Mouse (Mus musculus): ENCODE results near the gene Tead3. TPM values are rescaled to one million over a fixed set of nuclear protein-coding genes. Genes with fewer than 3 reads are reported as not detected.

Gene Tead3
- polyA plus RNA-seq (2012; rRNA removed) (2.0 and 2.2 TPM in 2 replicates), polyA plus RNA-seq (2014; fragmentation: Nextera tagmentation; extraction: Ambion mirVana) (0.52 and 0.63 TPM in 2 replicates)

DNA sequence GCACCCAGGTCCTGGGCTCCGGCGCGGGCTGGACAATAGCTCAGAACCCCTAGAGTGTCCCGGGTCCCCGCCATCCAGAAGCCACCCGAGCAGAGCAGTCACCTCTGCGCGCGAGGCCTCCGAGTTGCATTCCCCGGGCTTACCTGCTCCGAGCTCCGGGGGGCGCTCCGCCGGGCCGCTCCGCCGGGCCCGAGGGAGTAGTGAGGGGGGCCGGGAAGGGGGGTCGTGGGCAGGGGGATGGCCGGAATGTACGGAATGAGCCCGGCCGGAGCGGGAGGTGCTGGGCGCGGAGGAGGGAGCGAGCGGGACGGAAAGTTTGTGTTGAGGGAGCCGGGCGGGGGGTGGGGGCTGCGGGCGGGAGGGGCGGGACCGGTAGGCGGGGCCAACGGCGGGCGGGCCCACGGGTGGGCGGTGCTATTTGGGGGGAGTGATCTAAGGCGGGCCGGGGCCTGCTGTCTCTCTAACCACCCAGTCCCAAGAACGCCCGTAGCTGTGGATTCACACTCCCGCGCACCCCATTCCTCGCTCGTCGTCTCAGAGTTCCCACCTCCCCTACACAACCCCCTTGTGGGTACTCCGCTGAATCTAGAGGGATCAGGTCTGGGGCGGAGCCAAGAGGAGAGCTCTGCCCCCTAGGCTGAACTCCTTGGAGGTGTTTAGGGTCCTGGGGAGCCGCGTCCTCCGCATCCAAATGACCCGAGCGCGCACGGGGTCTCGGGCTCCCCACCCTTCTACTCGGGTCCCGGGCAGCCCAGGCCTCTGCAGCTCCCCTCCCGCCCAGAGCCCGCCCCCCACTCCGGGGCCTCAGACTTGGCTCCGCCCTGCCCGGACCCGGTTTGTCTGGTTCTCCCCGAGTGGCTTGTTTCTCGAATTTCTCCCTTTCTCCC is at the start of gene Tead3:
Tead3 (minus strand) TSS at position 352 of the 887 bp plus-strand sequence.
- Histone ChIP-seq H3K9me3 (ENCODE audit: control insufficient read depth, low read length) (no peaks in the 10 kb centered on the region), H3K4me1 (replicated peaks; ENCODE audit: control insufficient read depth in 2 of 2, insufficient read depth in 2 of 2, low read length in 1 of 2) (peaks cover 9 to 13% of the 10 kb centered on the region in 2 experiments), H3K27me3 (ENCODE audit: control insufficient read depth, insufficient read depth, low read length) (peaks cover 17% of the 10 kb centered on the region), H3K36me3 (replicated peaks; ENCODE audit: control insufficient read depth, insufficient read depth, low read depth) (no peaks in the 10 kb centered on the region), H3K9ac (replicated peaks) (peak within 1 kb of the TSS; percentile 59), H3K27ac (no peak within 1 kb of the TSS; the same call in 1 of the 2 replicates), H3K4me2 (ENCODE audit: low read depth) (peak within 1 kb of the TSS; percentile 91), H3K4me3 (ENCODE audit: insufficient read depth in 1 of 2, low read depth in 2 of 2, low read length in 2 of 2) (peak within 1 kb of the TSS; percentile 71 to 72)
- under 1% methylated on average over 71 of the region's 73 CpGs for WGBS (ENCODE audit: insufficient replicate concordance)
- ATAC-seq (ENCODE audit: insufficient read depth) (peak; percentile 74), DNase-seq (ENCODE audit: low read depth in 3 of 3, low spot score in 3 of 3) (no peak)
- 0 out of 2 replicates have a peak, but pooled peaks have one; percentile 16 for TF ChIP-seq CTCF (IDR thresholded peaks at IDR 0.05; ENCODE audit: low read depth)
- no peak for TF ChIP-seq EP300 (IDR thresholded peaks at IDR 0.05; ENCODE audit: low read depth)

GRCm38 (mm10) chr17:28394994-28395393 is 44.4 kb upstream of the Tead3 start:
- no peak for DNase-seq (ENCODE audit: low read depth in 3 of 3, low spot score in 3 of 3)
- Histone ChIP-seq H3K9ac (replicated peaks) (no peak overlapping the region), H3K4me2 (ENCODE audit: low read depth) (no peak overlapping the region), H3K36me3 (replicated peaks; ENCODE audit: control insufficient read depth, insufficient read depth, low read depth) (no peaks in the 10 kb centered on the region), H3K9me3 (ENCODE audit: control insufficient read depth, low read length) (no peaks in the 10 kb centered on the region), H3K27ac (no peak overlapping the region), H3K4me1 (replicated peaks; ENCODE audit: control insufficient read depth in 2 of 2, insufficient read depth in 2 of 2, low read length in 1 of 2) (0 out of 4 replicates have a peak, but pooled peaks cover 0 to 2% of the 10 kb centered on the region in 2 experiments), H3K27me3 (ENCODE audit: control insufficient read depth, insufficient read depth, low read length) (no peaks in the 10 kb centered on the region), H3K4me3 (ENCODE audit: insufficient read depth in 1 of 2, low read depth in 2 of 2, low read length in 2 of 2) (no peak overlapping the region)
- 54% methylated on average over 7 of the region's 7 CpGs for WGBS (ENCODE audit: insufficient replicate concordance)
- TF ChIP-seq CTCF (IDR thresholded peaks at IDR 0.05; ENCODE audit: low read depth) (no peak), EP300 (IDR thresholded peaks at IDR 0.05; ENCODE audit: low read depth) (no peak)
- no peak for ATAC-seq (ENCODE audit: insufficient read depth)

DNA sequence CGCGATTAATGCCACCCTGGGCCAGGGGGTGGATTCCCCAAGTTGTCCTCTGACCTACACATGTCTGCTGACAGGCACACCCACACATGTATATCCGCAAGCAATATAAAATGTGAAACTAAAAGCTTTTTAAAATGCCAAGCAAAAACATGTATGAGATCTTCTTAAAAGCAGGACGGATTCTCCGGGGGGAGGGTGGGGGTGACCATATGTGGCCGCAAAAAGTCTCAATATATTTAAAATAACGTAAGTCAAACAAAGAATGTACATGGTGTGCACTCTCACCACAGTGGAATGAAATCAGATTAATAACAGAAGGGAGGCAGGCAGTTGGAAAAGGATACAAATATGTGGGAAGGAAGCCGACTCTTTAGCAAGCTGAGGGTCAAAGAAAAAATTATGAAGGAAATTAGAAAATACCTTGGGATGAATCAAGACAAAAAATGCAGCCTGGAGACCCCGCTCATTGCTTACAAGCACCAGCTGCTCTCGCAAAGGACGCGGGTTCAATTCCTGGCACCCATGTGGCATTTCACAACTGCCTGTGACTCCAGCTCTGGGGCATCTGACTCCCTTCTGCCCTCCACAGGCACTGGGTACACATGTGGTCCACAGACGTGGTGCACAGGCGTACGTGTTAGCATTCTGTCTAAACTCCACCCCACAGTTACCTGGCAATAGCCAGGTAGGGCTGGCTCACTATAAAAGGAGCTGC is 43.6 kb upstream of the Tead3 start:
- TF ChIP-seq EP300 (IDR thresholded peaks at IDR 0.05; ENCODE audit: low read depth) (no peak), CTCF (IDR thresholded peaks at IDR 0.05; ENCODE audit: low read depth) (no peak)
- Histone ChIP-seq H3K9me3 (ENCODE audit: control insufficient read depth, low read length) (no peaks in the 10 kb centered on the region), H3K4me2 (ENCODE audit: low read depth) (no peak overlapping the region), H3K27me3 (ENCODE audit: control insufficient read depth, insufficient read depth, low read length) (no peaks in the 10 kb centered on the region), H3K4me1 (replicated peaks; ENCODE audit: control insufficient read depth in 2 of 2, insufficient read depth in 2 of 2, low read length in 1 of 2) (0 out of 4 replicates have a peak, but pooled peaks cover 0 to 2% of the 10 kb centered on the region in 2 experiments), H3K27ac (no peak overlapping the region), H3K9ac (replicated peaks) (no peak overlapping the region), H3K4me3 (ENCODE audit: insufficient read depth in 1 of 2, low read depth in 2 of 2, low read length in 2 of 2) (no peak overlapping the region), H3K36me3 (replicated peaks; ENCODE audit: control insufficient read depth, insufficient read depth, low read depth) (no peaks in the 10 kb centered on the region)
- WGBS (ENCODE audit: insufficient replicate concordance) = 73% methylated on average over 15 of the region's 15 CpGs
- DNase-seq (ENCODE audit: low read depth in 3 of 3, low spot score in 3 of 3) (no peak), ATAC-seq (ENCODE audit: insufficient read depth) (no peak)

DNA sequence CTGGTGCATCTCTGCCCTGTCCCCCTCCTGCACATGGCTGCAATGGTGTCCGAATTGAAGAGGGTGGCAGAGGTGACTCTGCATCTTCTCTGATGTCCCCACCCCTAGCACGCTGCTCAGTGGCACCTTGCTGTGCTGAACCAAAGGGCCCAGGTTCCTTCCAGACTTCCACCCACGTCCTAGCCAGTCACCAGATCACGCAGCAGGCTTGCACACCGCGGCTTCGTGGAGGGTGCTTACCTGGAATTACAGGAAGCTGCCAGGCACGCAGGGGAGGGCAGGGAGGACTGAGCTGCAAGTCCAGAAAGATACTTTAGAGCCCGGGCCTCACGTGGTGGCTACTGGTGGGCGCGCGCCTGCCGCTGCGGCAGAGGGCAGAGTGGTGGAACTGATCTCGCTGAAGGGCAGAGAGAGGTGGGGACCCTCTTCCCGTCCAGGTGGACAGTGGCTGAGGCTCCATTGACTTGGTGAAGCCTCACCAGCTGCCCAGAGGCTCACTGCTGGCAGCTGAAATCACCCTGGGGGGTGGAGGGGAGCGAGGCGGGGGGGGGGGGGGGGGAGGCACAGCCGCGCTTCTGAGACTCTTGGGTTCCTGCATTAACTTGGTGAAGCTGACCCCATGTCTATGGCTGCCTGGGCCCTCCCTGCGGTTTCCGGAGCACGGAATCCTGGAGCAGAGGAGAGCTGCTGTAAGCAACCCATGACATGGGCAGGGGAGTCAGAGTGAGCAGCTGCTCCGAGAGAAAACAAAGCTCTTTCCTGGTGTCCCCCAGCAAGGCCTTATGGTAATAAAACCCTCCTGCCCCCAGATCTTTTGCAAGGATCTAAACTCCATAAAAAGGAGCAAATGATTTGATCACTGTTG is 41.2 kb upstream of the Tead3 start:
- peak overlapping the region; percentile 24; the same call in 1 of the 2 replicates for H3K4me2 ChIP-seq (ENCODE audit: low read depth)
- WGBS (ENCODE audit: insufficient replicate concordance) = 3% methylated on average over 21 of the region's 25 CpGs
- no peak overlapping the region for H3K4me3 ChIP-seq (ENCODE audit: insufficient read depth in 1 of 2, low read depth in 2 of 2, low read length in 2 of 2)
- H3K36me3 ChIP-seq (replicated peaks; ENCODE audit: control insufficient read depth, insufficient read depth, low read depth) = no peaks in the 10 kb centered on the region
- peaks cover 4% of the 10 kb centered on the region; the same call in 1 of the 2 replicates for H3K27me3 ChIP-seq (ENCODE audit: control insufficient read depth, insufficient read depth, low read length)
- no peaks in the 10 kb centered on the region for H3K9me3 ChIP-seq (ENCODE audit: control insufficient read depth, low read length)
- H3K4me1 ChIP-seq (replicated peaks; ENCODE audit: control insufficient read depth in 2 of 2, insufficient read depth in 2 of 2, low read length in 1 of 2) = 0 out of 4 replicates have a peak, but pooled peaks cover 0 to 2% of the 10 kb centered on the region in 2 experiments
- DNase-seq (ENCODE audit: low read depth in 3 of 3, low spot score in 3 of 3) (no peak), ATAC-seq (ENCODE audit: insufficient read depth) (no peak)
- H3K27ac ChIP-seq = no peak overlapping the region
- no peak overlapping the region for H3K9ac ChIP-seq (replicated peaks)
- TF ChIP-seq EP300 (IDR thresholded peaks at IDR 0.05; ENCODE audit: low read depth) (no peak), CTCF (IDR thresholded peaks at IDR 0.05; ENCODE audit: low read depth) (no peak)

All from liver, embryonic 14.5 days (tissue).